24 mouse cellular contexts compared by ENCODE assay signal in genomic region chr15:31361259-31361853, GRCm38 (mm10). TPM values are rescaled to one million over a fixed set of nuclear protein-coding genes. Genes with fewer than 3 reads are reported as not detected.
DNase-seq lines count a peak whose midpoint lies in the region; ATAC-seq and TF ChIP-seq lines count a peak whose summit lies in the region.
"Had no signal": no experiment of that assay in that cellular context is flagged by ENCODE, and none has a peak within 500 bp of the region (broad histone marks: within the 10 kb centered on the region; RNA-seq: fewer than 3 reads in every experiment).

No protein-coding gene starts in this region.

- no peak overlapping the region for H3K27ac ChIP-seq in liver, postnatal 0 days (ENCODE audit: low read depth)
- H3K27ac ChIP-seq in liver, embryonic 12.5 days, result no peak overlapping the region
- peak overlapping the region; percentile 24 for H3K27ac ChIP-seq in CH12.LX (ENCODE audit: insufficient read depth, low read depth)
- H3K27ac ChIP-seq: embryonic facial prominence, embryonic 12.5 days; embryonic facial prominence, embryonic 15.5 days; forebrain, embryonic 12.5 days; forebrain, embryonic 15.5 days; heart, adult 2 months; heart, embryonic 10.5 days; heart, embryonic 13.5 days; hindbrain, embryonic 12.5 days; hindbrain, embryonic 15.5 days had no signal

- DNase-seq in heart, adult 11 months, result peak; percentile 84
- DNase-seq in heart, postnatal 36 days, result no peak
- DNase-seq in liver, postnatal 0 days, result no peak
- no peak for DNase-seq in CH12.LX (ENCODE audit: extremely low read depth)
- DNase-seq in spleen, postnatal 4 days (ENCODE audit: low spot score in 2 of 2), result no peak
- DNase-seq: adrenal gland, postnatal 10 days; adrenal gland, postnatal 36 days; cerebellum, adult 18-20 months; cerebellum, adult 9-10 months; cerebellum, postnatal 14 days; gastrocnemius, postnatal 14 days; heart, adult 2 months; heart, postnatal 14 days had no signal

- 0 out of 2 replicates have a peak, but pooled peaks cover 10% of the 10 kb centered on the region for H3K4me1 ChIP-seq in liver, postnatal 0 days (ENCODE audit: insufficient read depth)
- H3K4me1 ChIP-seq in liver, embryonic 12.5 days, result no peaks in the 10 kb centered on the region
- H3K4me1 ChIP-seq in CH12.LX (ENCODE audit: control insufficient read depth in 1 of 2, insufficient read depth in 2 of 2), result peaks cover 36 to 76% of the 10 kb centered on the region in 2 experiments
- H3K4me1 ChIP-seq: heart, embryonic 10.5 days had no signal

- TF ChIP-seq POLR2A in CH12.LX (IDR thresholded peaks at IDR 0.05; ENCODE audit: low read depth, low read length), result no peak

- dilution Hi-C loops in CH12.LX (cut with MboI; ENCODE audit: extremely low pct_ligation_motif_present, extremely low pct_unique_long_range_greater_than_20kb, low sequenced_read_pairs), result no loop called here

- H3K36me3 ChIP-seq in liver, postnatal 0 days (replicated peaks; ENCODE audit: insufficient read depth, low read length), result no peaks in the 10 kb centered on the region
- H3K36me3 ChIP-seq in liver, embryonic 12.5 days, result no peaks in the 10 kb centered on the region
- H3K36me3 ChIP-seq in CH12.LX (replicated peaks in 1 of 2; ENCODE audit: control insufficient read depth in 1 of 2, insufficient read depth in 1 of 2, low read length in 1 of 2), result peaks cover 47 to 87% of the 10 kb centered on the region in 2 experiments
- H3K36me3 ChIP-seq: embryonic facial prominence, embryonic 12.5 days; embryonic facial prominence, embryonic 15.5 days; forebrain, embryonic 12.5 days; forebrain, embryonic 15.5 days; G1E; heart, embryonic 10.5 days; heart, embryonic 13.5 days; hindbrain, embryonic 12.5 days; hindbrain, embryonic 15.5 days had no signal

- in situ Hi-C loops in CH12.LX (cut with MboI; ENCODE audit: low pct_ligation_motif_present, low pct_unique_long_range_greater_than_20kb, low sequenced_read_pairs), result no loop called here

- no peak for TF ChIP-seq EP300 in liver, postnatal 0 days (IDR thresholded peaks at IDR 0.05; ENCODE audit: low read depth)
- TF ChIP-seq EP300 in CH12.LX (IDR thresholded peaks at IDR 0.05; ENCODE audit: low read length), result no peak

- ATAC-seq in liver, postnatal 0 days, result peak; percentile 44; the same call in 1 of the 2 replicates
- no peak for ATAC-seq in liver, embryonic 12.5 days
- ATAC-seq: forebrain, embryonic 15.5 days; Patski had no signal

- TF ChIP-seq CTCF in liver, postnatal 0 days (IDR thresholded peaks at IDR 0.05; ENCODE audit: low read depth), result no peak
- no peak for TF ChIP-seq CTCF in CH12.LX (conservative IDR thresholded peaks at IDR 0.05 in 1 of 2, IDR thresholded peaks at IDR 0.05 in 1 of 2; ENCODE audit: low read depth in 2 of 2, low read length in 2 of 2)

- peaks cover 99% of the 10 kb centered on the region for H3K79me2 ChIP-seq in CH12.LX (replicated peaks; ENCODE audit: control insufficient read depth, extremely low read depth, insufficient read depth, poor library complexity, severe bottlenecking)

- H3K4me2 ChIP-seq in liver, postnatal 0 days (ENCODE audit: low read depth, low read length), result no peak overlapping the region
- H3K4me2 ChIP-seq in liver, embryonic 12.5 days, result no peak overlapping the region
- peak overlapping the region; percentile 55 for H3K4me2 ChIP-seq in CH12.LX (ENCODE audit: insufficient read depth, low read depth, poor library complexity, severe bottlenecking)
- H3K4me2 ChIP-seq: embryonic facial prominence, embryonic 12.5 days; embryonic facial prominence, embryonic 15.5 days; forebrain, embryonic 12.5 days; forebrain, embryonic 15.5 days; heart, embryonic 13.5 days; hindbrain, embryonic 12.5 days; hindbrain, embryonic 15.5 days had no signal

- peaks cover 10% of the 10 kb centered on the region; the same call in 1 of the 2 replicates for H3K27me3 ChIP-seq in liver, postnatal 0 days (ENCODE audit: insufficient read depth, low read length)
- peaks cover 28% of the 10 kb centered on the region for H3K27me3 ChIP-seq in liver, embryonic 12.5 days (replicated peaks)
- H3K27me3 ChIP-seq in CH12.LX (replicated peaks), result no peaks in the 10 kb centered on the region
- H3K27me3 ChIP-seq: Patski had no signal

- 61% methylated on average over 9 of the region's 9 CpGs for WGBS in liver, postnatal 0 days (ENCODE audit: insufficient replicate concordance)
- 69% methylated on average over 9 of the region's 9 CpGs for WGBS in liver, embryonic 12.5 days (ENCODE audit: insufficient replicate concordance)

- no peak overlapping the region for H3K4me3 ChIP-seq in liver, postnatal 0 days (ENCODE audit: low read depth, low read length)
- H3K4me3 ChIP-seq in liver, embryonic 12.5 days, result no peak overlapping the region
- peak overlapping the region; percentile 4 to 31 (median 28) for H3K4me3 ChIP-seq in CH12.LX (replicated peaks in 1 of 3; ENCODE audit: low read depth in 2 of 3, low read length in 2 of 3, poor library complexity in 1 of 3)
- H3K4me3 ChIP-seq: embryonic facial prominence, embryonic 12.5 days; embryonic facial prominence, embryonic 15.5 days; forebrain, embryonic 12.5 days; forebrain, embryonic 15.5 days; heart, adult 2 months; heart, embryonic 10.5 days; heart, embryonic 13.5 days; hindbrain, embryonic 12.5 days; hindbrain, embryonic 15.5 days had no signal

- H3K9ac ChIP-seq in liver, postnatal 0 days (replicated peaks), result no peak overlapping the region
- no peak overlapping the region for H3K9ac ChIP-seq in liver, embryonic 12.5 days
- no peak overlapping the region for H3K9ac ChIP-seq in CH12.LX (ENCODE audit: insufficient read depth, low read depth)
- H3K9ac ChIP-seq: embryonic facial prominence, embryonic 12.5 days; embryonic facial prominence, embryonic 15.5 days; forebrain, embryonic 12.5 days; forebrain, embryonic 15.5 days; heart, embryonic 13.5 days; hindbrain, embryonic 12.5 days; hindbrain, embryonic 15.5 days had no signal

- TF ChIP-seq RAD21 in CH12.LX (IDR thresholded peaks at IDR 0.05; ENCODE audit: low read depth, low read length), result no peak

- no peaks in the 10 kb centered on the region for H3K9me3 ChIP-seq in liver, postnatal 0 days (ENCODE audit: low read length)
- no peaks in the 10 kb centered on the region for H3K9me3 ChIP-seq in liver, embryonic 12.5 days (replicated peaks)
- no peaks in the 10 kb centered on the region for H3K9me3 ChIP-seq in CH12.LX (replicated peaks; ENCODE audit: low read length)
- H3K9me3 ChIP-seq: embryonic facial prominence, embryonic 12.5 days; embryonic facial prominence, embryonic 15.5 days; forebrain, embryonic 12.5 days; forebrain, embryonic 15.5 days; heart, embryonic 10.5 days; heart, embryonic 13.5 days; hindbrain, embryonic 12.5 days; hindbrain, embryonic 15.5 days had no signal

- intact Hi-C loops in heart, postnatal 36 days (cut with DNase I), result loop anchor here (5.0 kb wide), 1 partner anchor 139 kb away; the partner anchor contains the start of gene Dap

TF ChIP-seq in CH12.LX, 34 proteins besides CTCF, POLR2A, EP300 and RAD21:
- TF ChIP-seq SMC3 (IDR thresholded peaks at IDR 0.05; ENCODE audit: low read depth, low read length), result no peak
- peak; percentile 46 for TF ChIP-seq ELF1 (IDR thresholded peaks at IDR 0.05; ENCODE audit: low read depth, low read length)
- 0 out of 2 replicates have a peak, but pooled peaks have one; percentile 5 for TF ChIP-seq BHLHE40 (IDR thresholded peaks at IDR 0.05; ENCODE audit: low read depth, low read length)

RNA-seq across cellular contexts. Expression of gene Ankrd33b, which starts 6.2 kb away (rescaled TPM):
- 10 to 100 TPM; 22.9 to 32.0 TPM for total RNA-seq in heart, postnatal 36 days (2021)
- 1.8 and 1.9 TPM in 2 replicates for polyA plus RNA-seq in liver, postnatal 0 days (2015; fragmentation: Nextera tagmentation; extraction: Ambion mirVana)
- 0.50 and 0.60 TPM in 2 replicates for polyA plus RNA-seq in liver, embryonic 12.5 days (2016; fragmentation: Nextera tagmentation; extraction: Ambion mirVana)
- total RNA-seq in CH12.LX (2012; rRNA removed), result 38.1 and 50.0 TPM in 2 replicates
- 69.1 and 69.6 TPM in 2 replicates for total RNA-seq in CH12.LX (2014; rRNA removed)
- polyA plus RNA-seq in CH12.LX (2012; ENCODE audit: insufficient read length, low read depth), result 55.3 and 60.3 TPM in 2 replicates
- polyA plus RNA-seq: G1E had no signal

Comparison
In these comparisons a context has a peak if more than half of its experiments do, and no peak if none do; other contexts are left out.
1. H3K4me3 ChIP-seq: peak in CH12.LX (3 of 3); none in liver, postnatal 0 days (single experiment) and liver, embryonic 12.5 days (single experiment).
2. RNA of gene Ankrd33b, which starts 6.2 kb away (polyA plus RNA-seq): 55.3 to 60.3 TPM in CH12.LX; 1.8 to 1.9 TPM in liver, postnatal 0 days and 0.50 to 0.60 TPM in liver, embryonic 12.5 days; every median in the first group is over 10 times any median in the second.